Mouse (Mus musculus) hindbrain, postnatal 0 days (tissue): ENCODE measurements around the gene Sgms2. TPM values are rescaled to one million over a fixed set of nuclear protein-coding genes. Genes with fewer than 3 reads are reported as not detected.
A peak's percentile ranks its signal among the peaks of the same experiment; 100 is the strongest.

Source experiments
- ATAC-seq: fragments of 200-750 bp; cut with Nextera tagmentation; 2 replicates; pipeline ENCODE4 v1.8.0; 2017; ENCODE audit warnings: mild to moderate bottlenecking, moderate TSS enrichment, moderate library complexity
- DNase-seq: peaks from one replicate; pipeline ENCODE4 v3.0.0-alpha.2; 2015; ENCODE audit warnings: low spot score
- H3K27ac ChIP-seq: fragments of 300-500 bp; sonication (generic); 2 replicates; pipeline ENCODE4 v1.5.1; 2014; ENCODE audit warnings: mild to moderate bottlenecking
- H3K27me3 ChIP-seq: fragments of 300-500 bp; sonication (generic); 2 replicates; pipeline ENCODE4 v1.6.1; 2014; ENCODE audit warnings: low read length, mixed read lengths; ENCODE audit not compliant: insufficient read depth
- H3K36me3 ChIP-seq: fragments of 300-500 bp; sonication (generic); 2 replicates; pipeline ENCODE4 v1.6.1; 2014; ENCODE audit warnings: low read length, mixed read lengths; ENCODE audit not compliant: insufficient read depth
- H3K4me1 ChIP-seq: fragments of 300-500 bp; sonication (generic); 2 replicates; pipeline ENCODE4 v1.6.1; 2014; ENCODE audit warnings: antibody characterized with exemption, low read length, mixed read lengths; ENCODE audit not compliant: insufficient read depth
- H3K4me2 ChIP-seq: fragments of 300-500 bp; sonication (generic); 2 replicates; pipeline ENCODE4 v1.6.1; 2014; ENCODE audit warnings: low read depth, mild to moderate bottlenecking, low read length, moderate library complexity, mixed read lengths
- H3K4me3 ChIP-seq: fragments of 300-500 bp; sonication (generic); 2 replicates; pipeline ENCODE4 v1.5.1; 2014; ENCODE audit warnings: low read length
- H3K9ac ChIP-seq: fragments of 300-500 bp; sonication (generic); replicated peaks from 2 replicates; pipeline ENCODE4 v1.6.1; 2014; ENCODE audit warnings: mild to moderate bottlenecking, low read length, moderate library complexity, mixed read lengths
- H3K9me3 ChIP-seq: fragments of 300-500 bp; sonication (generic); 2 replicates; pipeline ENCODE4 v1.6.1; 2016; ENCODE audit warnings: low read length, mixed read lengths
- CTCF ChIP-seq: IDR thresholded peaks from 2 replicates; pipeline ENCODE4 v1.5.1; 2016; ENCODE audit warnings: antibody characterized with exemption, control low read depth, low read depth
- WGBS: fragments of 180-500 bp; shearing (Covaris S2); extraction: QIAGEN DNeasy Blood & Tissue Kit; methylation state at CpG from one replicate; pipeline ENCODE4 v1.1.7; 2014; 5-methylcytosine and 5-hydroxymethylcytosine counted together
- polyA plus RNA-seq: library from polyadenylated mRNA; unstranded; fragments of >200 nt; fragmentation: Nextera tagmentation; extraction: Ambion mirVana; gene quantifications from 2 replicates; pipeline ENCODE4 v1.2.1, GENCODE M21; 2015
- total RNA-seq: library from RNA; depleted of rRNA; stranded (reverse); fragments of >200 nt; gene quantifications from 2 replicates; pipeline ENCODE4 v1.2.3, GENCODE M21; 2014

The Sgms2 gene
- total and polyA plus RNA-seq, 2 experiments from 2014 or later = 3.9 to 4.2 TPM

GRCm38 (mm10) chr3:131364632-131365446 lies 126.4 kb downstream of the Sgms2 start:
- Histone ChIP-seq H3K4me2 (peak overlapping the region; percentile 30), H3K36me3 (no peaks in the 10 kb centered on the region), H3K4me3 (no peak overlapping the region), H3K9ac (no peak overlapping the region), H3K27me3 (no peaks in the 10 kb centered on the region), H3K27ac (no peak overlapping the region), H3K4me1 (no peaks in the 10 kb centered on the region), H3K9me3 (no peaks in the 10 kb centered on the region)
- DNase-seq (peak; percentile 24), ATAC-seq (peak; percentile 55; the same call in 1 of the 2 replicates)
- no peak for TF ChIP-seq CTCF
- WGBS = 67% methylated on average over 23 of the region's 23 CpGs

DNA sequence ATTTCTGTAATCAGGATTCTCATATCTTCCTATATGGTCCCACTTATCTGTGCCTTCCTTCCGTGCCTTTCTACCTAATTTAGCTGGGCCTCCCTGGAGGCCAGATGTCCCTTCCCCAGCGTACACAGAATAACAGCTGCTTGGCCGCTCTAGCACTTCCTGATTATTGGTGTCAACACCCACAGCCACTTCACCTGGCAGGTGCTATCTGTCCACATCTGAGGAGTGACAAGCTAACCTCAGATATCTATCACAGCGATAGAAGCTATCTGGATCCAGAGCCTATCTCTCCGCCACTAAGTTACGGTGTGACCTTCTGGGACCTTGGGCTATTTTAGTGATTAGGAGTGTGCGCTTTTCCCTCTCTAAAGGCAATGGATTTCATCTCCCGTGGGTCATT lies 127.0 kb downstream of the Sgms2 start:
- 74% methylated on average over 8 of the region's 8 CpGs for WGBS
- Histone ChIP-seq H3K36me3 (no peaks in the 10 kb centered on the region), H3K9ac (no peak overlapping the region), H3K4me1 (no peaks in the 10 kb centered on the region), H3K9me3 (no peaks in the 10 kb centered on the region), H3K4me2 (peak overlapping the region; percentile 30; the same call in 1 of the 2 replicates), H3K27me3 (no peaks in the 10 kb centered on the region), H3K27ac (no peak overlapping the region), H3K4me3 (no peak overlapping the region)
- ATAC-seq (no peak), DNase-seq (no peak)
- no peak for TF ChIP-seq CTCF

DNA sequence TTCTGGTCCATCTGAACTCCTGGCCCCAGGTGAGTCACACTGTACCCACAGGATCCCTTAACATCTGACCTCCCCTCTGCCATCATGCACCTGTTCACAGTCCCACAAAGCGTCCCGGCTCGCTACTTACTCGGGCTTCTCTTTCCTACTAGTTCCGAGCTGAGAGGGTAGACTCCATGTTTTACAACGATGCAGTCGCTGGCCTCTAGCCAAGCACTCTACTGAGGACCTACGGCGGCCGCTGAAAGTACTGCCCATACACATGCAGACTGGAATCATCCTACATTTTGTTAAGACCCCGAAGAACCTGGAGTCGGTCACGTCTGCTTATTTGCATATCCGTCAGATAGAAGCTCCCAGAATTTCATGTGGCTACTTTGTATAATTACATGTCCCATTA lies 127.6 kb downstream of the Sgms2 start:
- Histone ChIP-seq H3K4me3 (no peak overlapping the region), H3K36me3 (no peaks in the 10 kb centered on the region), H3K27me3 (no peaks in the 10 kb centered on the region), H3K4me1 (no peaks in the 10 kb centered on the region), H3K27ac (no peak overlapping the region), H3K9ac (no peak overlapping the region), H3K4me2 (no peak overlapping the region), H3K9me3 (no peaks in the 10 kb centered on the region)
- TF ChIP-seq CTCF = no peak
- DNase-seq (no peak), ATAC-seq (no peak)
- 81% methylated on average over 14 of the region's 14 CpGs for WGBS

DNA sequence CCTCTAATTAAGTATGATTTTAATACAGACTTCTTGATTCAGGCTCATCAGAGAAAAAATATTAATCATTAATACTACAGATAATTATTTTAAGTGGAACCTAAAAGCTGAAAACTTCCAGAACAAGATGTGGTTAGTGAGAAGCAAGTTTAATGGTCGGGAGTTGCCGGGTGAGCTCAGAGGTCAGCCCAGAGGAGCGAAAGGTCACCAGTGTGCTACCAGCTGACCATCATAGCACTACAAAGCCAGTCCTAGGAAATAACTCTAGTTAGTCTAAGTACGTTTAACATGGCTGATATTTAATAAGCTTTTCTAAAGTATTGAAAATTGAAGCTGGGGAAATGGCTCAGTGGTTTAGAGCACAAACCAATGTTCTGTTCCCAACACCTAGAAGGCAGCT lies 129.3 kb downstream of the Sgms2 start:
- Histone ChIP-seq H3K4me3 (no peak overlapping the region), H3K27ac (no peak overlapping the region), H3K4me2 (no peak overlapping the region), H3K9me3 (no peaks in the 10 kb centered on the region), H3K4me1 (no peaks in the 10 kb centered on the region), H3K9ac (no peak overlapping the region), H3K27me3 (no peaks in the 10 kb centered on the region), H3K36me3 (no peaks in the 10 kb centered on the region)
- no peak for ATAC-seq
- no peak for TF ChIP-seq CTCF
- DNase-seq = no peak
- WGBS = 85% methylated on average over 4 of the region's 4 CpGs

GRCm38 (mm10) chr3:131359011-131359410 lies 132.2 kb downstream of the Sgms2 start:
- H3K4me2 ChIP-seq = no peak overlapping the region
- no peak for TF ChIP-seq CTCF
- H3K9ac ChIP-seq = no peak overlapping the region
- no peaks in the 10 kb centered on the region for H3K9me3 ChIP-seq
- ATAC-seq (no peak), DNase-seq (no peak)
- H3K4me3 ChIP-seq = no peak overlapping the region
- H3K36me3 ChIP-seq = no peaks in the 10 kb centered on the region
- no peak overlapping the region for H3K27ac ChIP-seq
- H3K27me3 ChIP-seq = no peaks in the 10 kb centered on the region
- H3K4me1 ChIP-seq = no peaks in the 10 kb centered on the region
- WGBS = 85% methylated on average over 5 of the region's 5 CpGs

GRCm38 (mm10) chr3:131358205-131358604 lies 133.0 kb downstream of the Sgms2 start:
- Histone ChIP-seq H3K9ac (no peak overlapping the region), H3K36me3 (no peaks in the 10 kb centered on the region), H3K4me1 (no peaks in the 10 kb centered on the region), H3K27ac (no peak overlapping the region), H3K4me3 (no peak overlapping the region), H3K4me2 (no peak overlapping the region), H3K27me3 (no peaks in the 10 kb centered on the region), H3K9me3 (no peaks in the 10 kb centered on the region)
- DNase-seq = no peak
- no peak for TF ChIP-seq CTCF
- 90% methylated on average over 5 of the region's 5 CpGs for WGBS
- ATAC-seq = no peak

- Histone ChIP-seq H3K9ac (no peak overlapping the region), H3K4me2 (no peak overlapping the region), H3K9me3 (no peaks in the 10 kb centered on the region), H3K4me3 (no peak overlapping the region), H3K36me3 (no peaks in the 10 kb centered on the region), H3K27ac (no peak overlapping the region), H3K4me1 (no peaks in the 10 kb centered on the region), H3K27me3 (no peaks in the 10 kb centered on the region)
- ATAC-seq (no peak), DNase-seq (no peak)
- no peak for TF ChIP-seq CTCF
- 89% methylated on average over 3 of the region's 3 CpGs for WGBS
Observed at GRCm38 (mm10) chr3:131357643-131358042, 133.6 kb downstream of the Sgms2 start.
